Mouse (Mus musculus) heart, postnatal 0 days (tissue): ENCODE data around the gene Nub1. TPM values are rescaled to one million over a fixed set of nuclear protein-coding genes. Genes with fewer than 3 reads are reported as not detected.

Source experiments
- ATAC-seq: fragments of 200-750 bp; cut with Nextera tagmentation; 2 replicates; pipeline ENCODE4 v1.8.0; 2017; ENCODE audit warnings: low read depth, moderate number of reproducible peaks, moderate library complexity; ENCODE audit not compliant: insufficient read depth
- DNase-seq: peaks from one replicate; pipeline ENCODE4 v3.0.0-alpha.2; 2016; ENCODE audit warnings: low spot score
- H3K27ac ChIP-seq: fragments of 300-500 bp; sonication (generic); 2 replicates; pipeline ENCODE4 v1.5.1; 2014; ENCODE audit warnings: low read depth, mild to moderate bottlenecking
- H3K27me3 ChIP-seq: fragments of 300-500 bp; sonication (generic); 2 replicates; pipeline ENCODE4 v1.6.1; 2014; ENCODE audit warnings: low read length, mixed read lengths; ENCODE audit not compliant: control insufficient read depth, insufficient read depth
- H3K36me3 ChIP-seq: fragments of 300-500 bp; sonication (generic); replicated peaks from 2 replicates; pipeline ENCODE4 v1.6.1; 2014; ENCODE audit warnings: low read length, mixed read lengths; ENCODE audit not compliant: control insufficient read depth, insufficient read depth
- H3K4me1 ChIP-seq: fragments of 300-500 bp; sonication (generic); 2 replicates; pipeline ENCODE4 v1.6.1; 2014; ENCODE audit warnings: antibody characterized with exemption; ENCODE audit not compliant: control insufficient read depth, insufficient read depth
- H3K4me2 ChIP-seq: fragments of 300-500 bp; sonication (generic); 2 replicates; pipeline ENCODE4 v1.6.1; 2014; ENCODE audit warnings: low read depth, mild to moderate bottlenecking, low read length, moderate library complexity
- H3K4me3 ChIP-seq: fragments of 300-500 bp; sonication (generic); 2 replicates; pipeline ENCODE4 v1.5.1; 2014; ENCODE audit warnings: low read depth, low read length
- H3K9ac ChIP-seq: fragments of 300-500 bp; sonication (generic); replicated peaks from 2 replicates; pipeline ENCODE4 v1.6.1; 2014; ENCODE audit warnings: low read depth, low read length, mixed read lengths
- H3K9me3 ChIP-seq: fragments of 300-500 bp; sonication (generic); replicated peaks from 2 replicates; pipeline ENCODE4 v1.6.1; 2016; ENCODE audit warnings: low read length; ENCODE audit not compliant: control insufficient read depth
- CTCF ChIP-seq: IDR thresholded peaks from 2 replicates; pipeline ENCODE4 v1.5.1; 2016; ENCODE audit warnings: antibody characterized with exemption, control low read depth, low read depth
- EP300 ChIP-seq: IDR thresholded peaks from 2 replicates; pipeline ENCODE4 v1.6.1; 2016; ENCODE audit warnings: antibody characterized with exemption, low read depth
- WGBS: fragments of 180-500 bp; shearing (Covaris S2); extraction: QIAGEN DNeasy Blood & Tissue Kit; methylation state at CpG from one replicate; pipeline ENCODE4 v1.1.7; 2014; 5-methylcytosine and 5-hydroxymethylcytosine counted together
- polyA plus RNA-seq: library from polyadenylated mRNA; unstranded; fragments of >200 nt; fragmentation: Nextera tagmentation; extraction: Ambion mirVana; gene quantifications from 2 replicates; pipeline ENCODE4 v1.2.1, GENCODE M21; 2015
- total RNA-seq: library from RNA; depleted of rRNA; stranded (reverse); fragments of >200 nt; gene quantifications from 2 replicates; pipeline ENCODE4 v1.2.3, GENCODE M21; 2014; ENCODE audit warnings: low replicate concordance

Gene Nub1
- total and polyA plus RNA-seq, 2 experiments from 2014 or later = 19.5 to 25.6 TPM

DNA sequence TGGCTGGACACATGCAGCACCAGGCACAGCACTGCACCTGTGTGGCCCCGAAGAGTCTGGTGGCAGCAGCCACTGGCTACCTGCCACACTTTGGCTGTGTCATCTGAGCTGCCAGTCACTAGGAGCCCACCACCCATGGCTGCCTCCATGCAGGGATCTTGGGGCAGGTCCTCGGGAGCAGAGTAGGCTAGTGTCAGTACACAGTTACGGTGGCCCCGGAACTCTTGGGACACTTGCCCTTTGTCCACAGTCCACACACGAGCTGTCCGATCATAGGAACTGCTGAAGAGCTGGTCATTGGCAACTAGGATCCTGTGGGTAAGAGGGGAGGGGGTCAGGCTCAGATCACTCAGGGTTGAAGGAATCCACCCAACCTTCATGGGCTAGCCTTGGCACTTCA lies 32.7 kb downstream of the Nub1 start:
- TF ChIP-seq EP300 = no peak
- TF ChIP-seq CTCF = no peak
- DNase-seq = no peak
- WGBS = 90% methylated on average over 6 of the region's 6 CpGs
- no peaks in the 10 kb centered on the region for H3K36me3 ChIP-seq
- no peaks in the 10 kb centered on the region for H3K27me3 ChIP-seq
- H3K4me1 ChIP-seq = no peaks in the 10 kb centered on the region
- no peak overlapping the region for H3K9ac ChIP-seq
- no peak overlapping the region for H3K4me2 ChIP-seq
- no peak overlapping the region for H3K4me3 ChIP-seq
- no peak for ATAC-seq
- no peak overlapping the region for H3K27ac ChIP-seq
- H3K9me3 ChIP-seq = no peaks in the 10 kb centered on the region

DNA sequence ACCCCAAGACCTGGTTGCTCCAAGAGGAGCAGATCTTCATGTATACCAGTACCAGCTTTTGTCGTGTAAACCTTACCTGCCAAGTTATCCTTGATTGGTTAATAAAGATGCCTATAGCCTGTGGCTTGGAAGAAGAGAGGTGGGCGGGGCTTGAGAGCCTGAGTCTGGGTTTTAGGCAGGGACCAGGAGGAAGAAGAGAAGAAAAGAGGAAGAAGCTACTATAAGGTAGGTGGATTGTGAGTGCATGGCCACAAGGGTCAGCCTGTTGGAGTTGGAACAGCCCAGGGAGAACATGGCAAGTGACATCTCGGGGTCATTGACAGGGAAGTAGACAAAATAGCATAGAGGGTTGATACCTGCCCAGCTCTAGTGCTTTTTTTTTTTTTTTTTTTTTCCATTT lies 34.5 kb downstream of the Nub1 start:
- ATAC-seq = no peak
- H3K36me3 ChIP-seq = no peaks in the 10 kb centered on the region
- H3K4me3 ChIP-seq = no peak overlapping the region
- no peaks in the 10 kb centered on the region for H3K27me3 ChIP-seq
- H3K9me3 ChIP-seq = no peaks in the 10 kb centered on the region
- WGBS = 73% methylated on average over 3 of the region's 3 CpGs
- DNase-seq = no peak
- H3K27ac ChIP-seq = no peak overlapping the region
- TF ChIP-seq CTCF = no peak
- TF ChIP-seq EP300 = no peak
- H3K4me1 ChIP-seq = peaks cover 7% of the 10 kb centered on the region; the same call in 1 of the 2 replicates
- no peak overlapping the region for H3K9ac ChIP-seq
- H3K4me2 ChIP-seq = no peak overlapping the region

DNA sequence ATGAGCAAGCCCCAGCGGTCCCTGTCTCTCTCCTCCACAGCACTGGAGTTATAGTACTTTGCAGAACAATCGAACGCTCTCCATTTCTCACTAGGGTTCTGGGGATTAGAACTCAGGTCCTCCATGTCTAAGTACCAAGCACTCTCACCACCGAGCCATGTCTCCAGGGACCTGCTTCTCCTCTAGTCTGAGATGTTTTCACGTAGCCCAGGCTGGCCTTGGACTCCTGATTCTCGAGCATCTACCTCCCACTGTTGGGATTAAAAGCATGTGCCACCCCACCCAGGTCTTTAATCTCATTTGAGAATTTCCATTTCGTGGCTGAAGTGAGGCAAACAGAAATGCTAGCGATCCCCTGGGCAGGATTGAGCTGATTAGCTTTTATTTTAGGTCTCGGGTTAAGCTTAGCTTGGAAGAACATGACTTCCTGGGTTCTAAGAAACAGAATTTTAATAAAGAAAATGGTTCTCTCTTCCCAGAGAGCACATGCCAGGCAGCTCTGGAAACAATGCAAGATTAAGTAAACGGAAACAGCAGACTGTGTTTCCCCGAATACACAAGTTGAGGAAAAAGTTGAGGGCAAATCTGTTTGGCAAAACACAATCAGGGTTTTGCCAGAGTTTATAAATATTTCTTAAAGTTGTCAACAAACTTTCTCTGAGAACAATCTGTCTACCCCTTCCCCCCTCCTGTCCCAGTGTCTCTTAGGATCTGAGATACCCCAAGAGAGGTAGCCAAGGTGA lies 38.4 kb downstream of the Nub1 start:
- WGBS = 68% methylated on average over 11 of the region's 11 CpGs
- H3K36me3 ChIP-seq = no peaks in the 10 kb centered on the region
- DNase-seq = no peak
- H3K4me3 ChIP-seq = no peak overlapping the region
- no peaks in the 10 kb centered on the region for H3K9me3 ChIP-seq
- H3K27ac ChIP-seq = 0 out of 2 replicates have a peak overlapping the region, but pooled peaks have one; percentile 46
- H3K9ac ChIP-seq = no peak overlapping the region
- no peak overlapping the region for H3K4me2 ChIP-seq
- no peak for TF ChIP-seq CTCF
- TF ChIP-seq EP300 = no peak
- ATAC-seq = no peak
- peaks cover 12% of the 10 kb centered on the region for H3K4me1 ChIP-seq
- no peaks in the 10 kb centered on the region for H3K27me3 ChIP-seq

DNA sequence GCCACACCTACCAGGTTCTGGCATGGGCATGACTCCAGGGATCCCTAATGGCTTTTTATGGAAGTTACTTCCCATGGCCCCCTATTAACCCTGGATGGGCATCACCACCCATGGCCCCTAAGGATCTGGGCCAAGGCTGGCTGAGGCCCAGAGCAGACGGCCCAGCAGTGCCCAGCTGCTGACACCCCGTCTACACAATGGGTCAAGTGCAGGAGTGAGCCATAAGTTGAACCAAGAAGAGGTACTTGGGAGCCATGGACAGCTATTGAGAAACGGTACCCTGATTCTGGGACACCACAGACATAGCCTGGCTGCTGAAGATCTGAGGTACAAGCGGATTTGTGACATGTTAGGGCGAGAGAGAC lies 38.9 kb downstream of the Nub1 start:
- TF ChIP-seq EP300 = no peak
- no peak for TF ChIP-seq CTCF
- H3K9me3 ChIP-seq = no peaks in the 10 kb centered on the region
- ATAC-seq (no peak), DNase-seq (no peak)
- H3K27me3 ChIP-seq = no peaks in the 10 kb centered on the region
- peaks cover 12% of the 10 kb centered on the region for H3K4me1 ChIP-seq
- no peak overlapping the region for H3K9ac ChIP-seq
- 69% methylated on average over 5 of the region's 5 CpGs for WGBS
- H3K4me3 ChIP-seq = no peak overlapping the region
- H3K4me2 ChIP-seq = no peak overlapping the region
- peak overlapping the region; percentile 46 for H3K27ac ChIP-seq
- no peaks in the 10 kb centered on the region for H3K36me3 ChIP-seq

DNA sequence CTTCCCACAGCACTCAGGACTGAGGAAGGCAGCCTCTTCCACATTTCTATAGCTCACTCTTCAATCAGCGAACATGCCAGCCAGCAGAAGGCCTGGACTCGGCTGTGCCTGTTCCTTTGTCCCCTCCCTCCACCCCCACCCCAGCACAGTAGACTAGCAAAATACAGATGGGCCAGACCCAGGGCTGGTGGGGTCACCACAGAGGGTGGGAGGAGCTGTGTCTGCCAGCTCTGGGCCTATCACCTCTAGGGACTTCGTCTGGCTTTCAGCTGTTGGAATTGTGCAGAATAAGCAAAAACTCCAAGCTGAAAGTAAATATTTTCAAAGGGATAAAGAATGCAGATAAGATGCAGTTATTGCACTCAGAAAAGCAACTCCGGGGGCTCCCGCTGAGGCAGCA lies 39.5 kb downstream of the Nub1 start:
- no peaks in the 10 kb centered on the region for H3K36me3 ChIP-seq
- no peak overlapping the region for H3K4me2 ChIP-seq
- peaks cover 12% of the 10 kb centered on the region for H3K4me1 ChIP-seq
- TF ChIP-seq CTCF (no peak), EP300 (no peak)
- ATAC-seq (no peak), DNase-seq (no peak)
- no peak overlapping the region for H3K9ac ChIP-seq
- H3K9me3 ChIP-seq = no peaks in the 10 kb centered on the region
- H3K27ac ChIP-seq = peak overlapping the region; percentile 46
- 50% methylated on average over 5 of the region's 5 CpGs for WGBS
- H3K4me3 ChIP-seq = no peak overlapping the region
- H3K27me3 ChIP-seq = peaks cover 5% of the 10 kb centered on the region

DNA sequence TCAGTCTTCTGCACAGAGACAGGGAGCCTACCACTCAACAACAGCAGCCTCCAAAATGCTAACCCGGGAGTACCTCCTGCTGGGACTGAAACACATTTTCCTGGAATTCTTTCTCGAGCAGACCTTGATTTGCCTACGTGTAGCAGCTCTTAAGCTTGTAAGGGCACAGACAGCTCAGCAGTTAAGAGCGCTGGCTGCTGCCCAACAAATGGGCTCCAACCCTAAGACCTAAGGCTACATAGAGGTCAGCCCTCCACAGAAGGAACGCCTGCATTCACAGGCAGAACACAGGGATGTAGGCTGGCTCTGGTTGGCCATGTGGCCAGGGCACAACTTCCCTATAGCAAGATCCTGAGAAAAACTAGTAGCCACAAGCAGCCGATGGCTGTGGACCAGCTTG lies 40.6 kb downstream of the Nub1 start:
- H3K4me2 ChIP-seq = no peak overlapping the region
- H3K9ac ChIP-seq = no peak overlapping the region
- H3K36me3 ChIP-seq = no peaks in the 10 kb centered on the region
- no peak for TF ChIP-seq CTCF
- no peak for TF ChIP-seq EP300
- no peak overlapping the region for H3K27ac ChIP-seq
- no peak for DNase-seq
- WGBS = 41% methylated on average over 6 of the region's 6 CpGs
- H3K4me1 ChIP-seq = peaks cover 22% of the 10 kb centered on the region
- no peak for ATAC-seq
- H3K4me3 ChIP-seq = no peak overlapping the region
- H3K27me3 ChIP-seq = peaks cover 16% of the 10 kb centered on the region
- H3K9me3 ChIP-seq = no peaks in the 10 kb centered on the region
